Mouse (Mus musculus) lung, embryonic 16.5 days (tissue): Measurements from ENCODE around the gene Arglu1. TPM values are rescaled to one million over a fixed set of nuclear protein-coding genes. Genes with fewer than 3 reads are reported as not detected.

ENCODE experiments used
- ATAC-seq: fragments of 200-750 bp; cut with Nextera tagmentation; 2 replicates; pipeline ENCODE4 v1.8.0; 2017; ENCODE audit warnings: low read depth, mild to moderate bottlenecking, moderate library complexity
- H3K27ac ChIP-seq: fragments of 300-500 bp; sonication (generic); 2 replicates; pipeline ENCODE4 v1.5.1; 2014; ENCODE audit warnings: mild to moderate bottlenecking, control low read depth, low read length
- H3K27me3 ChIP-seq: fragments of 300-500 bp; sonication (generic); 2 replicates; pipeline ENCODE4 v1.6.1; 2014; ENCODE audit warnings: low read depth, low read length, mixed read lengths; ENCODE audit not compliant: control insufficient read depth, insufficient read depth
- H3K36me3 ChIP-seq: fragments of 300-500 bp; sonication (generic); 2 replicates; pipeline ENCODE4 v1.6.1; 2014; ENCODE audit warnings: low read length; ENCODE audit not compliant: control insufficient read depth, insufficient read depth
- H3K4me1 ChIP-seq: fragments of 300-500 bp; sonication (generic); replicated peaks from 2 replicates; pipeline ENCODE4 v1.6.1; 2014; ENCODE audit warnings: low read length, mixed read lengths; ENCODE audit not compliant: control insufficient read depth, insufficient read depth
- H3K4me2 ChIP-seq: fragments of 300-500 bp; sonication (generic); 2 replicates; pipeline ENCODE4 v1.6.1; 2014; ENCODE audit warnings: low read depth, low read length, control low read depth
- H3K4me3 ChIP-seq: fragments of 300-500 bp; sonication (generic); 2 replicates; pipeline ENCODE4 v1.5.1; 2014; ENCODE audit warnings: mild to moderate bottlenecking, low read length, control low read depth
- H3K9ac ChIP-seq: fragments of 300-500 bp; sonication (generic); 2 replicates; pipeline ENCODE4 v1.6.1; 2014; ENCODE audit warnings: low read length, control low read depth
- H3K9me3 ChIP-seq: fragments of 300-500 bp; sonication (generic); 2 replicates; pipeline ENCODE4 v1.6.1; 2016; ENCODE audit warnings: low read length; ENCODE audit not compliant: control insufficient read depth
- WGBS: fragments of 180-500 bp; shearing (Covaris S2); extraction: QIAGEN DNeasy Blood & Tissue Kit; methylation state at CpG from one replicate; pipeline ENCODE4 v1.1.7; 2014; 5-methylcytosine and 5-hydroxymethylcytosine counted together
- polyA plus RNA-seq: library from polyadenylated mRNA; unstranded; fragments of >200 nt; fragmentation: Nextera tagmentation; extraction: Ambion mirVana; gene quantifications from 2 replicates; pipeline ENCODE4 v1.2.1, GENCODE M21; 2015

The Arglu1 gene
- polyA plus RNA-seq, 1 experiment from 2014 or later: 120 TPM

GRCm38 (mm10) chr8:8639569-8640263 lies 50.6 kb downstream of the Arglu1 start:
- Histone ChIP-seq H3K4me2 (no peak overlapping the region), H3K27me3 (no peaks in the 10 kb centered on the region), H3K4me3 (no peak overlapping the region), H3K9ac (no peak overlapping the region), H3K4me1 (no peaks in the 10 kb centered on the region), H3K36me3 (0 out of 2 replicates have a peak, but pooled peaks cover 7% of the 10 kb centered on the region), H3K27ac (no peak overlapping the region), H3K9me3 (no peaks in the 10 kb centered on the region)
- ATAC-seq: no peak
- 62% methylated on average over 8 of the region's 8 CpGs for WGBS

- ATAC-seq: no peak
- no peak overlapping the region for H3K27ac ChIP-seq
Observed at GRCm38 (mm10) chr8:8631394-8631793, 58.9 kb downstream of the Arglu1 start.

GRCm38 (mm10) chr8:8624017-8624416 lies 66.3 kb downstream of the Arglu1 start:
- H3K4me2 ChIP-seq: no peak overlapping the region
- H3K9ac ChIP-seq: no peak overlapping the region
- no peaks in the 10 kb centered on the region for H3K9me3 ChIP-seq
- H3K27me3 ChIP-seq: no peaks in the 10 kb centered on the region
- H3K4me1 ChIP-seq: peaks cover 11% of the 10 kb centered on the region; the same call in 1 of the 2 replicates
- ATAC-seq: no peak
- peaks cover 28% of the 10 kb centered on the region for H3K36me3 ChIP-seq
- H3K27ac ChIP-seq: 0 out of 2 replicates have a peak overlapping the region, but pooled peaks have one; percentile 14
- 20% methylated on average over 7 of the region's 7 CpGs for WGBS
- no peak overlapping the region for H3K4me3 ChIP-seq

More at GRCm38 (mm10) chr8:8631394-8631793, 58.9 kb downstream of the Arglu1 start:
- no peak overlapping the region for H3K9ac ChIP-seq
- 72% methylated on average over 7 of the region's 7 CpGs for WGBS
- no peaks in the 10 kb centered on the region for H3K4me1 ChIP-seq
- H3K9me3 ChIP-seq: no peaks in the 10 kb centered on the region
- H3K36me3 ChIP-seq: peaks cover 2% of the 10 kb centered on the region; the same call in 1 of the 2 replicates
- H3K4me2 ChIP-seq: no peak overlapping the region
- no peak overlapping the region for H3K4me3 ChIP-seq
- no peaks in the 10 kb centered on the region for H3K27me3 ChIP-seq

DNA sequence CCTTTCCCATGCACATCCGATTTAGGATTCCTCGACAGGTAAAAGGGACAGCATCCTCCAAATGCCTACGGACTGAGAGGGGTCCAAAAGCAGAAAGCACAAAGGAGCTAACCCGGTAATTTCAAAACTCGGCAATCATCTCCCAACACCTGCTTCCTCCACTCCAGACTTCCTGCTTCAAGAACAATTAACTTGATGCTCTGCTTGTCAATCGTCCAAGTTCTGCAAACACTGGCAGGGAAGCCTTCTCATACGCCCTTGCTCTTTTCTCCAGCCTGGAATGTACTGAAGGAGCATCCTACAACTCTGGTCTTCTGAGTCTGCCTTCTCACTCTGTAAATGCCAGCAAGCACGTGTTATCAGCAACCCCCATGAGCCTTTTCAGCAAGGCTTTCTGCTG lies 66.8 kb downstream of the Arglu1 start:
- Histone ChIP-seq H3K4me2 (no peak overlapping the region), H3K4me1 (peaks cover 11% of the 10 kb centered on the region; the same call in 1 of the 2 replicates), H3K4me3 (no peak overlapping the region), H3K27me3 (no peaks in the 10 kb centered on the region), H3K9ac (no peak overlapping the region), H3K27ac (0 out of 2 replicates have a peak overlapping the region, but pooled peaks have one; percentile 14), H3K36me3 (peaks cover 30% of the 10 kb centered on the region), H3K9me3 (no peaks in the 10 kb centered on the region)
- ATAC-seq: peak; percentile 59
- 33% methylated on average over 8 of the region's 8 CpGs for whole genome bisulfite sequencing

GRCm38 (mm10) chr8:8622476-8622875 lies 67.8 kb downstream of the Arglu1 start:
- Histone ChIP-seq H3K4me1 (peaks cover 11% of the 10 kb centered on the region; the same call in 1 of the 2 replicates), H3K27me3 (no peaks in the 10 kb centered on the region), H3K4me3 (no peak overlapping the region), H3K4me2 (no peak overlapping the region), H3K36me3 (peaks cover 30% of the 10 kb centered on the region), H3K9ac (no peak overlapping the region), H3K9me3 (no peaks in the 10 kb centered on the region), H3K27ac (no peak overlapping the region)
- 83% methylated on average over 3 of the region's 3 CpGs for WGBS
- no peak for ATAC-seq

GRCm38 (mm10) chr8:8622031-8622430 lies 68.3 kb downstream of the Arglu1 start:
- Histone ChIP-seq H3K36me3 (peaks cover 30% of the 10 kb centered on the region), H3K27ac (no peak overlapping the region), H3K9me3 (no peaks in the 10 kb centered on the region), H3K4me3 (no peak overlapping the region), H3K4me2 (no peak overlapping the region), H3K9ac (no peak overlapping the region), H3K27me3 (no peaks in the 10 kb centered on the region), H3K4me1 (peaks cover 11% of the 10 kb centered on the region; the same call in 1 of the 2 replicates)
- WGBS: 89% methylated on average over 12 of the region's 12 CpGs
- ATAC-seq: no peak

DNA sequence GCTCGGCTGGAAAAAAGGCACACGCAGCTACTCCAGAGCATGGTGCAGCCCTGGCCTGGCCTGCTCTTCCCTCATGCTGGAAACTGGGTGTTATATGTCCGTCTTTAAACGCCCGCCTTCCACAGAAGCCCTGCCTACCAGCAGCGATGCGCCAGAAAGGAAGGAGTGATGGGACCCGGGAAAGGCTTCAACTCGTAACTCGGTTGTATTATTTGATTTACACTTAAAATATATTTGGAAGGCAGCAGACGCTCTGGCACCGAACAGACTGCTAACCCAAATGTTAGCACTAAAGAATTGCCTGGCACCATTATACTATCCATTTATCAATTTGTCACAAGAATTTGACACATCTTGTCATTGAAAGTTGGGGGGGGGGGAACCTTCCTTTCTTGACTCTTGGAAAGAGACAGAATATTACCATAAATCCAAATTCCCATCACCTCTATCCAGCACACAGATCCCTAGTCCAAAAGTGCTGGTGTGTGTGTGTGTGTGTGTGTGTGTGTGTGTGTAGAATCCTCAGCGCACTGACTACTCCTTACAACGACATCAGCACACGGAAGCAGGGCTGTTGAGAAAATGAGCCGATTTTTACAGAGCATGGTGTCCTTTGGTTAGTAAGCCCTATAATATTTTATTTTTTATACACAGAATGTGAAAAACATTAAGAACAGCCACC lies 68.9 kb downstream of the Arglu1 start:
- Histone ChIP-seq H3K9ac (no peak overlapping the region), H3K4me3 (no peak overlapping the region), H3K4me2 (no peak overlapping the region), H3K36me3 (peaks cover 30% of the 10 kb centered on the region), H3K4me1 (peaks cover 11% of the 10 kb centered on the region; the same call in 1 of the 2 replicates), H3K27ac (no peak overlapping the region), H3K9me3 (no peaks in the 10 kb centered on the region), H3K27me3 (no peaks in the 10 kb centered on the region)
- ATAC-seq: no peak
- WGBS: 64% methylated on average over 16 of the region's 16 CpGs

GRCm38 (mm10) chr8:8620536-8620935 lies 69.8 kb downstream of the Arglu1 start:
- Histone ChIP-seq H3K4me3 (no peak overlapping the region), H3K4me1 (peaks cover 11% of the 10 kb centered on the region; the same call in 1 of the 2 replicates), H3K27me3 (no peaks in the 10 kb centered on the region), H3K9ac (no peak overlapping the region), H3K9me3 (no peaks in the 10 kb centered on the region), H3K27ac (no peak overlapping the region), H3K36me3 (peaks cover 30% of the 10 kb centered on the region), H3K4me2 (no peak overlapping the region)
- ATAC-seq: no peak
- WGBS: 85% methylated on average over 21 of the region's 21 CpGs
